Mouse (Mus musculus) layer of hippocampus, adult 18-20 months (tissue): ENCODE measurements at regions not wholly inside any gene's neighbourhood (a gene's known extent, or its start where the extent isn't known, plus 50 kb on each side); places are given as distances from the start of the nearest gene placed in this dataset.
A peak's percentile ranks its signal among the peaks of the same experiment; 100 is the strongest.

Source experiments
- DNase-seq, 2 experiments: peaks; one replicate each; pipeline ENCODE4 v3.0.0; 2022; ENCODE audit warnings: low spot score in 2 of 2

DNA sequence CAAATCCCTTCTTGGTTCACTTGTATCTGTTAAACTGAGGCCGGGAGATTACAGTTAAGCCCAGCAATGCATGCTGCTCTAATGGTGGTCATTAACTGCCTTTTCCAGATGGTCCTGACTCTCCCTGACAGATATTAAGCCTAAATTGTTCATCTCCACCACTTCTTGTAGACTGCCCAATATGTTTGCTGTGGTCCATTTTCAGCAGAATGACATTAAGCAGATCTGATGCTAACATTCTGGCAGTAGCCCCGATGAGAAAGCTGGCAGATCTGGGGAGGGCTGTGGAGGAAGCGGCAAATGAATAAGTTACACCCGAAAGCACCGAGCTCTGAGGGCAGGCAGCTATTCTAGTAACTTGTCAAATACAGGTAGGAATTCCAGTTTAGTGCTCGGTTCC is 123.5 kb upstream of the Cdh6 start:
- DNase-seq: no peak

DNA sequence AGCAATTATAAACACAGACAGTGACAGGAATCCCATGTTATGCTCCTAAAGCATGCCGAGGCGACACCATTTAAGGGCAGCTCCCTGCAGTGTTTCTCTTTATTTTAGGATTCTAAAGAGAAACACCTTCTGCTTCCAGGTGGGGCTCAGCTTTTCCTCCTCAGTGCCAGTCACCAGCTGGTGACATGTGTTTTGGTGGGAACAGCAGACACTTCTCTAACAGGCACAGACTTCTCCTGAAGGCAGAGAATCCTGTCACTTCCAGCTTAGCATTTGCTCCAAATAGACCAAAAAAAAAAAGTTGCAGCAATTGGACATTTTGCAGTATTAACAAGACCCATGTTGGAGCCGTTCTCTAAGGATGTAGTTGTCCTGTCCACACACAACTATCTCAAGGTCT is 115.6 kb upstream of the Cdh6 start:
- DNase-seq: no peak

DNA sequence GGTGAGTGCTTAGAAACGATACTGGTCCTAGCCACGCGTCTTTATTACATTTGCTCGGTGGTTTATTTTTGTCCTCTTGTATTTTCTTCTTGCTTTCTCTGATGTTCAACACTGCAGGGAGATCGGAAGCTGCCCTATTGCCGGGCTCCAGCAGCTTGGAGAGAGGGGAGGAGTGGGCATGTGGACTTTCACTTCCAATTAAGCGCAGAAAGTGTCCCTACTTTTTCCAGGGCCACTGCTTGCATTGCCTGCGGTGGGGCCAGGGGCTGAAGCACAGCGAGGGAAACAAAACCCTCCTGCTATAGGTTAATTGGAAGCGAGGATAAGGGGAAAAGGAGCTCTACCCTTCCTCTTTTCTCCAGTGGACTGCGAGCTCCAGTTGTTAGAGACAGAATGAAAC is 114.4 kb upstream of the Cdh6 start:
- DNase-seq: no peak

DNA sequence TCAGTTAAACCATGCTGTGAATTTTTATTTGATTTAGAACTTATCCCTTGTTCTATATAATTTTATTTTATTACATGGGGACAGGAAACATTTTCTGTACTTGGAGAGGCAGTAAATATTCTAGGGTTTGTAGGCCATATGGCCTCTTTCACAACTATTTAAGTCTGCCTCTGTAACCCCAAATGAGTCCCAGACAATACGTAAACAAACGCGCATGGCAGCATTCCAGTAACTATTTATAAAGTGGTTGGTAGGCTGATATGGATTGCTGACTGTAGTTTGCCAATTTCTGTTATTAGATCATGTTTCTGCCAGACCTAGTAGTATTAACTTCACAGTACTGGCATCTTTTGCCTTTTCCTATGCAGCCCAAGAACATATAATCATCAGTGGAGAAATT is 111.9 kb upstream of the Cdh6 start:
- peak in 1 of 2 experiments; percentile 22 for DNase-seq

DNA sequence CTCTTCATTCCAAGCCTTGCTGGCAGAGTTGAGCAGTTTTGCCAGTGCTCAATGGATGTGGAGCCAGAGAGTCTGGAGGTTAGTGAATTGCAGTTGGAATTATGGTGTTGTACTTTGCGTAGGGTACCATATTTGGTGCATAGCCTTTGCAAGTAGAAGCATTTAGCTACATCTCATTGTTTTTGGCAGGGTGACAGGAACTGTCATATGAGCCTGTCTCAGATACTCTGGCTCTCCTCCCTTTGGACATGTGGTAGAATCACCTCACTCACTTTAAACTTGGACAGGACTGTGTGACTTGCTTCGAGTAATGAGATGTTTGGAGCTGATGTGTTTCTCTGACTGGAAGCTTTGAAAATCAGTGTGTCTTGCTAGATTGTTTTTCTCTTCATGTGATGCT is 110.7 kb upstream of the Cdh6 start:
- no peak for DNase-seq

DNA sequence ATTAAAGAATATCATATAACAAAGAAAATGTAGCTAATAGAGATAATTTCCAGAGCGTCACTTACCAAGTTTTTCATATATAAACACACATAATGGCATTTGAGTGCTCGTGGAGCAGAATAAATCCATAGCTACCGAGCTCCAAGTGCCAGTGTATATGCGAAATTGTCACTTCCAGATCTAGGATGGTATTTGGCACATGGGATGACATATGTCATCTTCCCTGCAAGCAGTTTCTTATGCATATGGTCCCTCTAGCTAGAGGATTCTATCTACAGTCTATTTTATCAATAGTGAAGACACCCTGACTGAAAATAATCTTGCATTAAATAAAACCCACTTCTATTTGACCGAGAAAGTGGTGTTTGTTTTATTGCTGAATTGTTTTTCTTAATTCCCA is 109.6 kb upstream of the Cdh6 start:
- no peak for DNase-seq

DNA sequence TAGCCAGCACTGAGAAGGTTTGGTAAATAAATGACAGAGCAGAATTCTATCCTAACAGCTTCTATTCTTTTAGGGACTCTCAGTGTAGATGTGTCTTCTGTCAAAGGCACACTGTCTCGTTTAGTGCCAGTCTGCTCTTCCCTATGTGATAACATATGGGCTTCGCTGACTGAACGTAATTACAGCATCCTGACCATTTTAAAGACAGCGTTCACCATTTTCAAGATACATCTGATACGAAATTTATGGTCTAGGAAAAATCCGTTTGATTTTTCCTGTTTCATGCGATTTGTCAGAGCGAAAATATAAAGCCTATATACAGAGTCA is 103.4 kb upstream of the Cdh6 start:
- DNase-seq: no peak

DNA sequence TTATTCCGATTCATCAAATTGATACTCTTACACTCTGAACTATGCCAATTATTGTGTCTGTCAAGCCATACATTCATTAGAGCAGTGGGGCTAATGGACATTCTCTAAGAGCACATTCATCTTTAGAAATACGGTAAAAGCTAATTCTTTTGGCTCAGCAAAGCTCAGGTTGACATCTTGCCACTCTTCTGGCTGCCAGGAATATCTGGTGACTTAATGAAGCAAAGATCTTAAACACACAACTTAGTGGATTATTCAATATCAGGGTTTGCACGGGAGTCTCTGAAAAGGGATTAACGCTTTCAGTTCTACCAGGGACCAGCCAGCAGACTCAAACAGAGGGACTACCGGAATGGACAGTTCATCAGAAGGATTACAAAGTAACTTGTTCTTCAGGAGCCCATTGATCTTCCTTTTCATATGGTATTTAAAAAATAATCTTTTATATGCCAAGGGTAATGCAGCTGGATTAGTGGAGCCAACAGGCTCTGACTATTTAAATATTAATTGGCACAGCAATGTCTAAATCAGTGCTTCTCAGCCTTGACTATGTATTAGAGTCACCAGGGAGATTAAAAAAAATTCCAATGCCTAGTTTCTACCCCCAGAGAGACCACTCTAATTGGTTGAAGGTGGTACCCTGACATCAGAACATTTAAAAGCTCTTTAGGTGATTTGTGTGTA is 102.9 kb upstream of the Cdh6 start:
- no peak for DNase-seq

DNA sequence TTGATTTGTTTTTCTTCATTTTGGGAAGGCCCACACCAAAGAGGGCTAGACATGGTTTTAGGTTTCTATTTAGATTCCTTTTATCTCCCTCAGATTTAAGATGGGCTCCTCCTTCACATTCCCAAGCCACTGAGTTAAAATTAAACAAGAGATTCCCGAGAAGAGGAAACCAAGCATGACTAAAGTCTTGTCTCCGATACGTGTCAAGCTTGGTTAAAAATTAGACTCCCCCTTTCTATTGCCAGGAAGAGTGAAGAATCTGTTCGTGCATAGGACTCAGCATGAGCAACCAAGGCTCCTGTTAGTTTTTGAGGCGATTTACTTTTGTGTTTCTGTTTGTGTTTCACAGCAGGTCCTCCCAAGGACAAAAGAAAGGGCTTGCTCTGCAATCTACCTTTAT is 101.9 kb upstream of the Cdh6 start:
- DNase-seq: no peak

DNA sequence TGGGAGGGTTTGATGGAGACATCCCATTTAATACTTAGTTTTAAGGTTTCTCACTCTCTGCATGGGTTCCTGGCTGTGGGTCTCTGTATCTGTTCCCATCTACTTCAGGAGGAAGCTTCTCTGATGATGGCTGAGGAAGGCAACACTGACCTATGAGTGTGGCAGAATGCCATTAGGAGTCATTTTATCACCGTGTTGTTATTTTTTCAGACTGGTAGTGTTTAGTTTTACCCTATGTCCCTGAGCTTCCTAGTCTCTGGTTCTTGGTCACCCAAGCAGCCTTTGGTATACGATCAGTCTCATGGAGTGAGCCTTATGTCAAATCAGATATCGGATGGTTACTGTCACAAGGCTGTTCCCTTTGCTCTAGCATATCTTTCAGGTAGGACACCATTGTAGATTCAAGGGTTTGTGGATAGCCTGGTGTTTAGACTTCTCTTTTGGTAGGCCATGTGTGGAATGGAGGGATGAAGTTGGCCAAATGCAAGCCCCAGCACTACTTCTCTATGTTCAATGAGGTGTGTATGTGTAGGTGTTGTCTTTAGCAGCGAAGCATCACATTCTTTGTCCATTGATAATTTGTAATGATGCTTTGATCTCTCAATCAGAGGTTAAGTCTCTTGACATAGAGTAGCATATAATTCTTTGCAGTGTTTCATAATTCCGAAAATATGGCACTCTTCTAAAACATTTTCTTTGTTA is 101.0 kb upstream of the Cdh6 start:
- DNase-seq: no peak

DNA sequence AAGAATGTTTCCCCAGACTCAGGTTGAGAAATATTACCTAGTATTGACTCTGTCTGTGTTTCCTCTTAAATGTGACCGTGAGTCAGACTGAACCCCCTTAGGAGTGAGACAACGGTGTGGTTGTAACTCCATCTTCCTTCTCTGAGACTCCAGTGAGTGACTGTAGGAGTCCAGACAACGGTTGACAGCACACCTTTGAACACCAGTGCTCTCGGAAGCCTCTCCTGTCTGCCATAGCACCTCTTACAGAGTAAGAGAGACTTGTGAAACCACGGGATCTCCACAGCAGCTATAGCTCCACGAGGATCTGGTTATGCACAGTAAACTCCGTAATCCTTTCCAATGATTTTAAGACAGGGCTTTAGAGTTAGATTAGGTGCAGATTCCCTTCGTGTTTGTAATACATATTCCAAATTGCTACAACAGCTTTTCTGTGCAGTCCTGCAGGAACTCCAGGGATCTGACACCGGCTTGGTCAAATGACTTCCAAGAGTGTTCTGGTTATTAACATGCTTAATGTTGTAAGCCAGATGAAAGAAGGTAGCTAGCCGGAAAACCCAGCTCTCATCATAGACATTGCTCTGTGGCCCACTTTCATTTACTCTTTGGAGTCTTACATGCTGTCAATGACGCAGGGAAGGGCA is 72.7 kb upstream of the Cdh6 start:
- DNase-seq: no peak

DNA sequence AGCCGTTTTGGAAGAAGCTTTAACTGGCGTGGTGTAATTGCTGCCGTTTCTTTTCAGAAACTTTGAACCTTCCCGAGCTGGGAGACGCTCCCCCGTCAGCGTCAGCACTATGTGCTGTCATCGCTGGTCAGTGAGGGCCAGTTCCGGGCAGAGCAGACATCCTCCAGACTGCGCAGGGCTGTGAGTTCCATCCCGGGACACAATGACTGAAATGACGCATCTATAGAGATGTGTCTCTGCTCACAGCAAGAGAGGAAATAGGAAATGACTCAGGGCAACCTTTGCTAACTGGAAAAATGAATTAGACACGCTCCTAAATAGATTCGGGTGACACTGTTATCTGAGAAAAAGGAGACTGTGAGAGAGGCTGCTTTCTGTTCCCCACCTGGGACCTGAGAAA is 70.8 kb upstream of the Cdh6 start:
- DNase-seq: no peak

DNA sequence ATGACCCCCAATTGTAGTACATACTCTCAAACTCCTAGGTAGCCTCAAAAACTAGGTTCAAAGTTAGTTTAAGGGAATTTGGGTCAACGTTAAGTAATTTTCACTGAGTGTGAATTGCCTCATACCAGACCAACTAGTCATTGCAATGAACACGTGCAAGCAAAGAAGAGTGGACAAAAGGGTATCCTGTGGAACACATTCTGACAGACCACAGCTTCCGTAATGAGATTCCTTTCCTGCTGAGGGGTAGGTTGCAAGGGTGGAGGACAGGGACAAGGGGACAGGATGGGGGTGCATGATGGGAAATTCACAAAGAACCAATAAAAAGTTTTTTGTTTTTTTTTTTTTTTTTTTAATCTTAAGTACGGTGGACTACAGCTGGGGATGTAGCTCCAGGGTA is 70.1 kb upstream of the Cdh6 start:
- no peak for DNase-seq

DNA sequence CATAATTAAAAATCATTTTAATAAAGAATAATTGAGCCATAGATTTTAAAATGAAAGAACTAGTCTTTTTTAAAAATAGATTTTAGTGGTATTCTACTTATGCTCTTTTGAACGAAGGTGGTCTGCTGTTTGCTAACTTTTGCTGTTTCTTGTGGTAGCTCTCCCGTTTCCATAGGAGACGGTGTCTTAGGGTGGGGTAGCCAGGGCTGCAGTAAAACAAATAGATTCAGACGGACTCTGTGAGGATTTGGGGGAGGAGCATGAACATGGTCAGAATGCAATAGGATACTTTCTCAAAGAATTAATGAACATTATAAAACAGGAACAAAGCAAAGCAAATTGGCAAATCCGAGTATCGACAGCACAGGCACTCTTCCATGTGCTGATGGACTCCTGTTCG is 67.5 kb upstream of the Cdh6 start:
- no peak for DNase-seq

DNA sequence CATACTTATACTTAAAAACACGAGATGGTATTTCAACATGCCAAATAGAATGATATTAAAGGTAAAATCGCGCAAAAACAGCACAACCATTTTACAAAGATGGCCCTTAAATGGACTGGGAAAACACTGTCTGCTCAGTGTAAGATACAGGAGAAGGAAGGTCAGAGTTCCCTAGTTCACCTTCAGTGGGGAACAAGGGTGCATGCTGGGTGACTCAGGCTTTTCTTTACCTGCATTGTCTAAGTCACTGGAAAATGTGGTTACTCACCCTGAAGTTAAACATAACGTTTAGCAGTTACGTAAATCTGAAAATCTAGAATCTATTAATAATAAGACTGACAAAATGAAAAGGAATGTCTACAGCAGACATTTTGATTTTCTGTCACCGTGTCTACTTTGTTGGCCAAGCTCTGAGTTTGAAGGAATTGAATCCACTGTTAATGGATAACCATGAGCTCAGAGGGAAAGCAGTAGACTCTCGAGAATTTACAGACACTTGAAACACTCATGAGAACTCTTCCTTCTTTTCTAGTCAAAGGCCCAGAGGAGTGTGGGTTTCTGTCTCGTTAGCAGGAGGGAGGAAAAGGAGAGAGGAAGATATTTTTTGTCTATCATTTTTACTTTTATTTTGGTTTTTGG is 63.5 kb upstream of the Cdh6 start:
- DNase-seq: no peak

DNA sequence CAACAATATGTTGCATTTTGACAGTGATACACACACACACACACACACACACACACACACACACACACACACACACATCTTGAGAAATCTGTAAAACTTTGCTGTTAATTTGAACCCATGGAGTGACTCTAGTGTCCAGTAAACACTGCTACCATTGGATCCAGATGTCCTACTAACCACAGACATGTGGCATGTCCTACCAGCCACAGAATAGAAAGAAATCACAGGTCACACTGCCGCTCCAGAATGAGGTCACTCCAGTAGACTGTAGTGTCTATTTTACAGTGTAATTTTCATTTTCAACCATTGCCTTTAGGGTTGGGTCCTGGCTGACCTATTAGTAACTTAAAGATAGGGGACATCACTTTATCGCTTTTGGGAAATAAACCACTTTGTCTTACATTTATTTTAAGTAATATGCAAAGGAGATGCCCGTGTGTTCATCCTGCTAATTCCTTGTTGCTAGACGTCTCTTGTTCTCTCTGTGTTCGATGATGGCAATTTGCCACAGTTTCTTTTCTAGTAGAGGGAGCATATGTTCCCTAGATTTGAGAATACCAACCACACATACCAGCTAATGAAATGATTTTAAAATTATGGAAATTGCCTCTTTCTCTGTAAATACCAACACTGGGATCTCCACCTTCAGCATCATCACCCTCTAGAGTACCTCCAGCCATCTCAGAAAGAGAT is 59.2 kb upstream of the Cdh6 start:
- DNase-seq: peak in 1 of 2 experiments; percentile 7

DNA sequence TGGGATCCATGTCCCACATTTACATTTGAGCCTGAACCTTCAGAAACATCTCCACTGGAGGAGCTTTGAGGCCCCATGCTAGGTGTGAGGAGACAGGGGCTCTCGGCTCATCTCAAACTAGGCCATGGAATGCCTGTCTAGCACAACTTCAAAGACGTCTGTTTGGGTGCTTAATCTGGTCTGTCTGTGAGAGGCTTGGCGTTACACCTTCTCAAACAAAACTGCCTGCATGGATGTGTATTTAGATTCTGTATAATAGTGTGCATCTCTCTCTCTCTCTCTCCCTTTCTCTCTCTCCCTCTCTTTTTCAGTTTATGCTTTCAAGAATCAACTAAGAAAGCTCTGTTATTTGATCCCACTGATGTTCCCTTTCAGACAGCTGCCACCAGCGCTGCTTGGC is 58.1 kb upstream of the Cdh6 start:
- DNase-seq: no peak

DNA sequence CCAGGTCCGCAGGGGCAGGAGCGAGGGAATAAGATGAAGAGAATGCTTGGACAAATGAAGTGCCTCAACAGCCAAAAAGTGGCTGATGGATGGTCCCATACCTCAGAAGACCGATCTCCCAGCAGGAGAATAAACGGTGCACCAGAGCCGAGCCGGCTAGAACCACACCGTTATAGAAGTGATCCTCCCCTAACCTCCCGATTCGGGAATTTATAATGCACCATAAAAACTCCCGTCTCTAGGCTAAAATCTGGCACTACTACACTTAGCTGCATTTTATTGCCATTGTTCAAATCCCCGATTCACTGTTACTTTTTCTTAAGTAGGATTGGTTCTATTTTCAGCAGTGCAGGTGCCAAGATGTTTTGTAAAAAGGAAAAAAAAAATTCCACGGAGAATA is 54.6 kb upstream of the Cdh6 start:
- no peak for DNase-seq
